Mouse (Mus musculus): ENCODE data around the gene Cnot1. TPM values are rescaled to one million over a fixed set of nuclear protein-coding genes. Genes with fewer than 3 reads are reported as not detected.
"Not testable (repeated sequence)": the region's sequence is repeated elsewhere in the genome, so short reads cannot be mapped to it uniquely, and the experiment has no call there.

The Cnot1 gene
- total and polyA plus RNA-seq, 2 experiments from 2014 or later: 25.4 to 141 TPM

- Histone ChIP-seq H3K27me3 (ENCODE audit: insufficient read depth, low read length) (no peaks in the 10 kb centered on the region), H3K4me3 (ENCODE audit: low read length) (peak overlapping the region; percentile 26), H3K9ac (replicated peaks; ENCODE audit: low read length) (peak overlapping the region; percentile 24; the same call in 1 of the 2 replicates), H3K36me3 (ENCODE audit: insufficient read depth, low read length) (peaks cover 6% of the 10 kb centered on the region; the same call in 1 of the 2 replicates), H3K9me3 (ENCODE audit: low read length) (no peaks in the 10 kb centered on the region), H3K4me2 (ENCODE audit: low read depth, low read length) (peak overlapping the region; percentile 54), H3K27ac (no peak overlapping the region), H3K4me1 (ENCODE audit: insufficient read depth, low read length) (peaks cover 4% of the 10 kb centered on the region; the same call in 1 of the 2 replicates)
- ATAC-seq (peak; percentile 53), DNase-seq (ENCODE audit: low spot score) (no peak)
- WGBS: 2% methylated on average over 16 of the region's 16 CpGs
- no peak for TF ChIP-seq CTCF (IDR thresholded peaks at IDR 0.05; ENCODE audit: low read depth)
Measured at GRCm38 (mm10) chr8:95833435-95833984, 26.2 kb upstream of the Cnot1 start.

- WGBS: 16% methylated on average over 16 of the region's 16 CpGs
- Histone ChIP-seq H3K4me2 (ENCODE audit: low read depth, low read length) (peak overlapping the region; percentile 54), H3K36me3 (ENCODE audit: insufficient read depth, low read length) (peaks cover 6% of the 10 kb centered on the region; the same call in 1 of the 2 replicates), H3K9ac (replicated peaks; ENCODE audit: low read length) (peak overlapping the region; percentile 24; the same call in 1 of the 2 replicates), H3K4me3 (ENCODE audit: low read length) (peak overlapping the region; percentile 26), H3K27me3 (ENCODE audit: insufficient read depth, low read length) (no peaks in the 10 kb centered on the region), H3K9me3 (ENCODE audit: low read length) (no peaks in the 10 kb centered on the region), H3K27ac (no peak overlapping the region), H3K4me1 (ENCODE audit: insufficient read depth, low read length) (peaks cover 4% of the 10 kb centered on the region; the same call in 1 of the 2 replicates)
- TF ChIP-seq CTCF (IDR thresholded peaks at IDR 0.05; ENCODE audit: low read depth): peak; percentile 95
- ATAC-seq (peak; percentile 74), DNase-seq (ENCODE audit: low spot score) (peak; percentile 89)
Measured at GRCm38 (mm10) chr8:95832603-95833434, 25.6 kb upstream of the Cnot1 start.

GRCm38 (mm10) chr8:95830144-95830543 lies 22.9 kb upstream of the Cnot1 start:
- no peak overlapping the region for H3K27ac ChIP-seq
- ATAC-seq (no peak), DNase-seq (ENCODE audit: low spot score) (no peak)
- no peaks in the 10 kb centered on the region for H3K27me3 ChIP-seq (ENCODE audit: insufficient read depth, low read length)
- H3K9ac ChIP-seq (replicated peaks; ENCODE audit: low read length): no peak overlapping the region
- H3K4me3 ChIP-seq (ENCODE audit: low read length): no peak overlapping the region
- no peak overlapping the region for H3K4me2 ChIP-seq (ENCODE audit: low read depth, low read length)
- WGBS: 86% methylated on average over 3 of the region's 3 CpGs
- no peaks in the 10 kb centered on the region for H3K9me3 ChIP-seq (ENCODE audit: low read length)
- TF ChIP-seq CTCF (IDR thresholded peaks at IDR 0.05; ENCODE audit: low read depth): no peak
- H3K36me3 ChIP-seq (ENCODE audit: insufficient read depth, low read length): no peaks in the 10 kb centered on the region
- peaks cover 4% of the 10 kb centered on the region; the same call in 1 of the 2 replicates for H3K4me1 ChIP-seq (ENCODE audit: insufficient read depth, low read length)

GRCm38 (mm10) chr8:95825162-95825561 lies 17.9 kb upstream of the Cnot1 start, which contains the start of gene Sap18b:
TSS of gene Sap18b (plus strand) at chr8:95825346.
- H3K27me3 ChIP-seq (ENCODE audit: insufficient read depth, low read length); H3K9ac ChIP-seq (replicated peaks; ENCODE audit: low read length); ATAC-seq; H3K4me1 ChIP-seq (ENCODE audit: insufficient read depth, low read length); H3K9me3 ChIP-seq (ENCODE audit: low read length); H3K27ac ChIP-seq; DNase-seq (ENCODE audit: low spot score); H3K4me2 ChIP-seq (ENCODE audit: low read depth, low read length); H3K36me3 ChIP-seq (ENCODE audit: insufficient read depth, low read length); H3K4me3 ChIP-seq (ENCODE audit: low read length): not testable (repeated sequence)
- 56% methylated on average over 25 of the region's 25 CpGs for WGBS

- no peaks in the 10 kb centered on the region for H3K4me1 ChIP-seq (ENCODE audit: insufficient read depth, low read length)
Measured at GRCm38 (mm10) chr8:95822699-95823098, 15.4 kb upstream of the Cnot1 start.

GRCm38 (mm10) chr8:95822096-95822495 lies 14.8 kb upstream of the Cnot1 start:
- Histone ChIP-seq H3K36me3 (ENCODE audit: insufficient read depth, low read length) (no peaks in the 10 kb centered on the region), H3K27ac (no peak overlapping the region), H3K4me3 (ENCODE audit: low read length) (no peak overlapping the region), H3K9me3 (ENCODE audit: low read length) (no peaks in the 10 kb centered on the region), H3K27me3 (ENCODE audit: insufficient read depth, low read length) (no peaks in the 10 kb centered on the region), H3K4me2 (ENCODE audit: low read depth, low read length) (no peak overlapping the region), H3K9ac (replicated peaks; ENCODE audit: low read length) (no peak overlapping the region), H3K4me1 (ENCODE audit: insufficient read depth, low read length) (no peaks in the 10 kb centered on the region)
- ATAC-seq: no peak
- no peak for DNase-seq (ENCODE audit: low spot score)
- WGBS: 86% methylated on average over 5 of the region's 5 CpGs
- TF ChIP-seq CTCF (IDR thresholded peaks at IDR 0.05; ENCODE audit: low read depth): no peak

More at GRCm38 (mm10) chr8:95822699-95823098, 15.4 kb upstream of the Cnot1 start:
- ATAC-seq (no peak), DNase-seq (ENCODE audit: low spot score) (no peak)
- TF ChIP-seq CTCF (IDR thresholded peaks at IDR 0.05; ENCODE audit: low read depth): no peak
- Histone ChIP-seq H3K4me2 (ENCODE audit: low read depth, low read length) (no peak overlapping the region), H3K27ac (no peak overlapping the region), H3K36me3 (ENCODE audit: insufficient read depth, low read length) (no peaks in the 10 kb centered on the region), H3K4me3 (ENCODE audit: low read length) (no peak overlapping the region), H3K9me3 (ENCODE audit: low read length) (no peaks in the 10 kb centered on the region), H3K9ac (replicated peaks; ENCODE audit: low read length) (no peak overlapping the region), H3K27me3 (ENCODE audit: insufficient read depth, low read length) (no peaks in the 10 kb centered on the region)
- WGBS: 82% methylated on average over 3 of the region's 3 CpGs
